Mouse (Mus musculus): ENCODE data around the gene Col4a2.

- TF ChIP-seq CTCF (IDR thresholded peaks at IDR 0.05; ENCODE audit: control insufficient read depth, insufficient read depth, insufficient replicate concordance, low read depth, low read length): no peak
- no peak for TF ChIP-seq POLR2A (IDR thresholded peaks at IDR 0.05; ENCODE audit: control insufficient read depth, low read depth, low read length)
Observed at GRCm38 (mm10) chr8:11396111-11396510, 83.5 kb downstream of the Col4a2 start.
